Mouse (Mus musculus): ENCODE measurements around the gene Phykpl.
"Not testable (repeated sequence)": the region's sequence is repeated elsewhere in the genome, so short reads cannot be mapped to it uniquely, and the experiment has no call there.

The Phykpl gene

GRCm38 (mm10) chr11:51587059-51587458 is 2.5 kb downstream of the Phykpl start:
- DNase-seq (ENCODE audit: low spot score): no peak

GRCm38 (mm10) chr11:51588833-51589232 is 4.3 kb downstream of the Phykpl start:
- no peak for DNase-seq (ENCODE audit: low spot score)

- DNase-seq (ENCODE audit: low spot score): no peak
Observed at GRCm38 (mm10) chr11:51590002-51590401, 5.4 kb downstream of the Phykpl start.

- DNase-seq (ENCODE audit: low spot score): no peak
Observed at GRCm38 (mm10) chr11:51591168-51591567, 6.6 kb downstream of the Phykpl start.

- no peak for DNase-seq (ENCODE audit: low spot score)
Observed at GRCm38 (mm10) chr11:51591915-51592314, 7.4 kb downstream of the Phykpl start.

GRCm38 (mm10) chr11:51593368-51593767 is 8.8 kb downstream of the Phykpl start:
- DNase-seq (ENCODE audit: low spot score): no peak

- DNase-seq (ENCODE audit: low spot score): no peak
Observed at GRCm38 (mm10) chr11:51593849-51594248, 9.3 kb downstream of the Phykpl start.

GRCm38 (mm10) chr11:51594715-51595350 is 10.3 kb downstream of the Phykpl start:
- DNase-seq (ENCODE audit: low spot score): no peak

- no peak for DNase-seq (ENCODE audit: low spot score)
Observed at GRCm38 (mm10) chr11:51595459-51596083, 11.0 kb downstream of the Phykpl start.

GRCm38 (mm10) chr11:51597553-51597952 is 13.0 kb downstream of the Phykpl start:
- no peak for DNase-seq (ENCODE audit: low spot score)

GRCm38 (mm10) chr11:51602253-51602652 is 17.7 kb downstream of the Phykpl start:
- DNase-seq (ENCODE audit: low spot score): no peak

GRCm38 (mm10) chr11:51605602-51606446 is 21.3 kb downstream of the Phykpl start:
- DNase-seq (ENCODE audit: low spot score): peak; percentile 79

GRCm38 (mm10) chr11:51606447-51607095 is 22.0 kb downstream of the Phykpl start, which contains the start of gene Hnrnpab:
Gene Hnrnpab, minus strand, starts transcription at chr11:51606847.
- peak; percentile 97 for DNase-seq (ENCODE audit: low spot score)

GRCm38 (mm10) chr11:51607096-51607738 is 22.7 kb downstream of the Phykpl start:
- DNase-seq (ENCODE audit: low spot score): no peak

- DNase-seq (ENCODE audit: low spot score): no peak
Observed at GRCm38 (mm10) chr11:51609266-51609909, 24.8 kb downstream of the Phykpl start.

GRCm38 (mm10) chr11:51609940-51610339 is 25.4 kb downstream of the Phykpl start:
- DNase-seq (ENCODE audit: low spot score): not testable (repeated sequence)

- DNase-seq (ENCODE audit: low spot score): no peak
Observed at GRCm38 (mm10) chr11:51614256-51614655, 29.7 kb downstream of the Phykpl start.

- DNase-seq (ENCODE audit: low spot score): no peak
Observed at GRCm38 (mm10) chr11:51615129-51615528, 30.6 kb downstream of the Phykpl start.

- DNase-seq (ENCODE audit: low spot score): peak; percentile 57
Observed at GRCm38 (mm10) chr11:51615601-51616000, 31.0 kb downstream of the Phykpl start.

GRCm38 (mm10) chr11:51616113-51616512 is 31.6 kb downstream of the Phykpl start:
- not testable (repeated sequence) for DNase-seq (ENCODE audit: low spot score)

GRCm38 (mm10) chr11:51617693-51618092 is 33.1 kb downstream of the Phykpl start:
- DNase-seq (ENCODE audit: low spot score): peak; percentile 62

Data from ovary, postnatal 14 days (tissue).